Mouse (Mus musculus) layer of hippocampus, adult 18-20 months (tissue): ENCODE results near the gene Sh3tc1. TPM values are rescaled to one million over a fixed set of nuclear protein-coding genes. Genes with fewer than 3 reads are reported as not detected.

Experiments
- DNase-seq, 2 experiments: peaks; one replicate each; pipeline ENCODE4 v3.0.0; 2022; ENCODE audit warnings: low spot score in 2 of 2
- total RNA-seq, 2 experiments: library from RNA; stranded (reverse); gene quantifications; 2 replicates each; pipeline ENCODE4 v1.2.3; 2021

Sh3tc1 gene
- total RNA-seq, 2 experiments from 2014 or later: 1.5 to 2.6 TPM

DNA sequence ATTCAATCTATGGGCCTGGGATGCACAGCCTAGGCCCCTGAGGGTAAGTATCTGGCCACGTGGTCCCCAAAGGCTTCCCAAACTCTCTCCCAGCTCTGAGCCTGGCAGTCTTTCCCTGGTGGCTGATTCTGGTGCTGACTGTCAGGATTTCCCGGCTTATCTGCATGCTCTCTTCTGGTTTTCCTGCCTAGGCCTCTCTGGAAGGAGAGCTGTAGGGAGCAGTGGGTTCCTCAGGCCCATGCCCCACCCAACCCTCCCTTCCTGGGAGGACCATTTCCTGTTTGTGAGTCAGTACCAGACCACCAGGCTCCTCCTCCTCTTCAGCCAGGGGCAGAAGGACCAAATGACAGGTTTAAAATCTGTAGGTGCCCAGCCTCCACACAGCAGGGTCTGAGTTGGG is 17.1 kb downstream of the Sh3tc1 start:
- no peak for DNase-seq

DNA sequence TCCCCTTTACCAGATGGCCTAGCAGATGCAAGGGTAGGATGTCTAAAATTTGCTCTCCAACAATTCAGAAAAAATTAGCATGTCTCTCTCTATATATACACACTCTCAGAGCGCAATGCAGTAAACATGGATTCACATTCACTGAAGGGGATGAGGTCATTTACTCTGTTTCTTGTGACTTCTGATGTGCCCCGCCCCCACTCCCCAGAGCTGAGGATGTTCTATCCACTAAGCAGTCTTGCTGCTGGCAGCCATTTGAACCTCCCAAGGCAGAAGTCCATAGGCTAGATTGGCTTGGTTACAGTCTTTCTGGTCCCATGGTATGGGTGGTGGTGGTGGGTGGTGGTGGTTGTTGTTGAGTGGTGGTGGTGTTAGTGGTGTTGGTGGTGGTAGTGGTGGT is 17.9 kb downstream of the Sh3tc1 start:
- DNase-seq: no peak

DNA sequence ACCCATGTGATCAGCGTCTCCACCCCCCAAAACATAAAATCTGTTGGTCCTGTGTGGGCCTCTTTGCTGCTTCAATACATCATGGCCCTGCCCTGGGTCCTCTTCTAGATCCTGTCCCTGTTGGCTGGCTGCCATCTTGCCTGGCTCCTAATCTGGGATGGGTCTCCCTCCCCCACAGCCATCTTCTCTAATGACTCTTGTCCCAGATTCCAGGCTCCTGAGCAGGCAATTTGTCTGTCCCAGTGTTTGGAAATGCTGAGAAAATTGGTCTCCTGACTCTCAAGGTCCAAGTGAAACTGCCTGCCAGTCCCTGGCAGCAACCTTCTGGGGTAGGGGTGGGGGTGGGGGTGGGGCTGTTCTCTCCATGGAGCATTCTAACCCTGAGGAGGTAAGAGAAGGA is 19.9 kb downstream of the Sh3tc1 start:
- no peak for DNase-seq

DNA sequence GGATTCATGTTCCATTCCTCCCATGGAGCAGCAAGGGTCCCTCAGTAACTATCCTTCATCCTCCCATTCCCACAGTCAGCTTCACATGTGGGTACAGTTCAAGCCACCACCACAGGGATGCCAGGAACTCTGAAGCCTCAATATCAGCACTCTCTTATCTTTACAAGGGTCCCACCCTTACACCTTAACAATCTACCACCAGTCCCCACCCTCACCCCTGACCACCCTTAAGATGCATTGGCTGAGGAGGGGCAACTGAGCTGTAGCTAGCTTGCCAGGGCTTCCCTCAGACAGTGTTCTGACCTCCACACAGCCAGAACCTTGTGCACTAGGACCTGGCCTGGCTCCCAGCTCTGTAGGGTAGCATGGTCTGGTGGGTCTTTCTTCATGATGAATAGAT is 20.4 kb downstream of the Sh3tc1 start:
- DNase-seq: no peak

DNA sequence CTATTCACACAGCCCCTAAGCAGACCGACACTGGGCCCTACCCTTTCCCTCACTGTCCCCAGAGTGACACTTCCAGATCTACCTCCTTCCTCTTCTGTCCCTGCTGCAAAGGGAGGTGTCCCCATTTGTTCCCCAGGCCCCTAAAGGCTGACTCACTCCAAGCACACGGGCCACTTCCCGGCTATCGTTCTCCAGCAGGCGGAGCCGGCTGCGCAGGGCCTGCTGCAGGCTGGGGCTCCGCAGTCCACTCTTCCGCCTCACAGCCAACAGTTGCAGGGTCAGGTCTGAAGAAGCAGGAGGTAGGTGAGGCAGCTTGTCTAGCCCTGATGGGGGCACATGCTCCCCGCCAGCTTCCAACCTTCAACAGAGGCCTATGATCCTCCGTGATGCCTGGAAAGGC is 21.0 kb downstream of the Sh3tc1 start:
- no peak for DNase-seq

DNA sequence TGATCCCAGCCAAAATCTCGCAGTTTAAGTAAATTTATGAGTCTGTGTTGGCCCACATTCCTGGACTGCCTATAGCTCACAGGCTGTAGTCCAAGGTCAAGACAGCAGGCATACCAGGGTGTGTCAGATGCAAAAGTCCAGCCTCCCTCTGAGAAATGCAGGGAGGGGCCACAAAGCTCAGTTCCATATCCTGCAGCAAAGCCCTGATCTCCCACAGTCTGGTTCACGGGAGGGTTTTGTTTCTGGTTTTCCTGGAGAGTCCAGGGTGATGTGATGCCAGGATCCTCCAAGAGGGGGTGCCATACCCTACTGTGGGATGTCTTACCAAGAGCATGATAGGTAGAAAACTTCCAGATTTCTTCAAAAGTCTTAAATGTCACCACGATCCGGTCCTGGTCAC is 21.8 kb downstream of the Sh3tc1 start:
- peak in 1 of 2 experiments; percentile 64 for DNase-seq

DNA sequence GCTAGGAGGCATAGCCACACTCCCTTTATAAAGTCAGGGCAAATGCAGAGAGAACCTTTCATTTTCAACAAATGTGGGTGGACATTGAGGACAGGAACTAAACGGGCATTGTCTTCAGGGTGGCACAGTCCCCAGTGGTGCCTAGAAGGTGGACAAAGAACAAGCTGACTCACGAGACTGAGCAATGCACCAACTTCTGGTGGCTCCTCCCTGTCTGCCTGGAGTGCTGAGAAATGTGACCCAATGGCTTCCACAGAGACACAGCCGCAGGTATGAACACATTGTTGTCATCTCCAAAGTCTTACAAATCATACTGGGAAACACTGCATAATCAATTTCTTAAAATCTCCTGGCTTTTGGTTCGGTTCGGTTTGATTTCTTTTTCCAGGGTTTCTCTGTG is 22.3 kb downstream of the Sh3tc1 start:
- no peak for DNase-seq

DNA sequence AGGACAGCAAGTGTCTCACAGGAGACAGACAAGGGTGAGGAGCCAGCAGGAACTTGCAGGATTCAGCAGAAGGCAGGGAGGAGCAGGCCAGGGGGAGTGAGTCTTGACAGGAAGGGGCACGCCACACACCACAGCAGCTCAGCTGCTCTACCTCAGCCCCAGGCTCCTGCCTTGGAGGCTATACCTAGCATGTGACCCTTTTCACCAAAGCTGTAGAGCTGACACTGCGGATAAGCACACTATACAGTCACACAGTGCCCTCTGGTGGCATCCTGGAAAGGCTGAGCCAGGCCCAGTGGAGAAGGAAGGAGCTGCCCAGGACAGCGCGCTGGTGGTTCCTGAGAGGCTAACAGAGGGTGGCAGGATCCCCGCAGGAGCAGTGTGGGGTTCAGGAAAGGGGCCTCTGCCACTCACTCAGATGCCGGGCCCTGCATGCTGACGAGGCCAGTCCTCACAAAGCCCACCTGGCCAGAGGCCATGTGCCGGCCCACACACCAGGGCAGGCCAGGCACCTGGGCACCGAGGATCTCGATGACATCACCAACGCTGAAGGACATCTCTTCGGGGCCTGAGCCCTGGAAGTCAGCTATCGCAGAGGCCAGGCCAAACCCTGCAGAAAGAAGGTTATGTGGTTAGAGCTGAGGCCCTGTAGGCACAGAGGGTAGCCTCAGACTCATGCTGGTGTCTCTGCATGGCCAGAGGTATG is 26.0 kb downstream of the Sh3tc1 start:
- DNase-seq: peak; percentile 42 to 77

DNA sequence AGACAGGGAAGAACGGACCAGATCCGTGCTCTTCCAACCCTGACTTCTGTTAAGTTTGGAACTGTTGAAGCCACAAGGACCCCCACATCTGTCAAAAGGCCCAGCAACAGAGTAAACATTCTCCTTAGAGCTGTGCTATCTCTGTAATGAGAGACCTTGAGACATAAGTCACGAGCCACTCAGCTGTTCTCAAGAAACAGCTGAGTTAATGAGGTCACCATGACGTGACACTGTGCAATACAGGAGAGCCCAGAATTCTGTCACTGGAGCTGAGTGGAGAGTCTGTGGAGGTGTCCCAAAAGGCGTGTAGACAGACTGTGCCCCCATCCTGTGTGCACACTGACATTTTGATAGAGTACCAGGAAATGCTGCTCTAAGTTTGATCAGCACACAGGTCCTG is 27.3 kb downstream of the Sh3tc1 start:
- no peak for DNase-seq

DNA sequence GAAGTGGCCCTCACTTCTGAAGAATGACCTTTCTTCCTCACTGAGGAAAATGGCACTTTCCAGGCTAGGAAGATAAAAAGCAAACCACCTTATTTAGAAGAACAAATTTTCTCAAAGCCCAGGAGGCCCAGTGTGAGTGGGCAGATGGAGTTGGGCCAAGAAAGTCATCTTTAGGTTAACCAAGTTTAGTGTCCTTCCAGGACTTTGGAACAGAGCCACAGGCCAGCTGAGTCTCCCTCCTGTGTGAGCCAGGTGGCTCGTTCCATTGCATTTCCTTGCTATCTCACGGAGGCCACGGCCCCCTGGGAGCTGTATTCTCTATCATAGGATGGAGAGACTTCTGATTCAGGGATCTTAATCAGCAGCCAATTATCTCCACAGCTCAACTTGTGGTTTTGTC is 28.9 kb downstream of the Sh3tc1 start:
- DNase-seq: no peak

DNA sequence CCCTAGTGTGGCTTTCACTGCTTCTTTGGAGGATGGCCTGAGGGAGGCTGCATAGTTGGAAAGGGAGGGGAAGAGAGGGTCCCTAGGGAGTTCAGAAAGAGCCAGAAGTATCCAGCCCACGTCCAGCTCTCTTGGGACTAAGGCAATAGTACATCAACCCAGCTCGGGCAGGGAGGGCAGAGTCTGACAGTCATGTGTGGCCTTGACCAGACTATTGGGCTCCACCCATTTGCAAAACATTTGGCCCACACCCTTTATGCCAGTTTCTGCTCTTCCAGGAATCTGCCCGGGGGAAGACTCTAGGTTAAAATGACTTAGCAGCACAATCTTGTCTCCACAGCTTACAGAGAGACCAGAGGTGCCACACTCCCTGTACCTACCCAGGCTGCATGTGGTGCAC is 29.3 kb downstream of the Sh3tc1 start:
- no peak for DNase-seq

DNA sequence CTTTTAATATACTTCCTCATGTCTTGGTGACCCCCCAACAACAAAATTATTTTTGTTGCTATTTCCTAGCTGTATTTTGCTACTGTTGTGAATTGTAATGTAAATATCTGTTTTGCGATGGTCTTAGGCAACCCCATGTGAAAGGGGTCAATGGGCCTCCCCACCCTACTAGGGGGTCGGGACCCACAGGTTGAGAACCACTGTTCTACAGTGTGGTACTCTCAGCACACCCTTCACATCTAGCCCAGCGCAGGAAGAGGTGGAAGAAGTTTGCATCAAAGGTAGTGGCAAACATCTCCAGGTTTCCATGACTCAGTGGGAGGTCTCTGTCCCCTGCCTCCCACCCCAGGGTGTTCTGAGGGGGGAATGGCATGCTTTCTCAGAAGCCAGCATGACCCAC is 34.4 kb downstream of the Sh3tc1 start:
- no peak for DNase-seq

DNA sequence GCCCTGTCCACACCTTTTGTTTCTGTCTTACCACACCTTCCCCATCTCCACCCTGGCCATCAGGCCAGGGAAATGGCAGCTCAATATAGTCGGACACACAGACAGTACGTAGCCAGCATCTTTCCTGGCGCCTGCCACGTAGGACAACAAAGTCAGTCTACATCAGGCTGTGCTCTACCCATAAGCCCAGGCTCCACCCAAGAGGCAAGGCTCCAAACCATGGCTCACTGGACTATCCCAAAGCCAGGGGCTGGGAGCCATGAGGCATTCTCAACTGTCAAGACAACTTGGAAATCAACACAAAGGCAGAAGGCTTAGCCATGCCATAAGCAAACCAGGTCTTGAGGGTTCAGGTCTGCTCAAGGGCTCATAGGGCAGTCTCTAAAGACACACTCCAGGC is 36.0 kb downstream of the Sh3tc1 start:
- no peak for DNase-seq

DNA sequence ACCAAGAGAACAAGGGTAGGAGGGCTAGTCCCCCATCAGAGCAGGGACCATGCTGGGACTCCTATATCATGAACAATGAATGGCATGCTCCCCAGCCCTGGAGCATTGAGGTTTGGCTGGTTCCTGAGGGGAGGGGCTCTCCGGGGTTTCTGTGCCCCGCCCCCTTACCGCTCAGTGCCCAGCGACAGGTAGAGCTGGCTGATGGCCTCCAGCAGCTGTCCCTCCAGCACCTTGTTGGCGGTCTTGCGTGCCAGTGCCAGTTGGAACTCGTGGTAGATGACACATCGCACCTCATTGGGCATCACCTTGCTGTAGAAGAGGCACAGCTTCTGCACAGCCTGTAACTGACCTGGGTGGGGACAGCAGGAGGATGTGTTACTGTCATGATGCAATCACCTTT is 36.6 kb downstream of the Sh3tc1 start:
- DNase-seq: no peak

DNA sequence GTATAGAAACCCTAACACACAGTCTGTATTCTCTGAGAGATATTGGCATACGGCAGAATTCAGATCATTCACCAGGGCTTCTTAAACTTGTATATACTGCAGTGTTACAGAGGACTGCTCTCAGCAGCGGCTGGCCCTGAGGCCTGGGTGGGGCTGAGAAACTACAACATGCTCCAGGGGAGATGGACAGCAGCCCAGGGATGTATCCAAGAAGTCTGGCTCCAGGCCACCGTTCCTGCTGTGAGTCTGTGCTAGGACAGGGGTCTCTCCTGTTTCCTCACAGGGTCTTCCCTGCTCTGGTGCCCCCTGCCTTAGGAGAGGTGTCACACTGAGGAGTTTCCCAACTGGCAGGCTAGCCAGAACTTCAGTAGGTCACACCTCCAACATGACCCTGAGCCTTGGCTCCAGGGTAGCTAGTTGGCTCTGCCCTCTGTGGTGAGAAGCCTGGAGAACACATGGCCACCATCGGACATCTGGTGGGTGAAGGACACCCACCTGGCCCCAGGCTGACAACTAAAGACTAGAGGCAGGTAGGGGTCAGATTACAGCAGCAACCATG is 37.1 kb downstream of the Sh3tc1 start:
- no peak for DNase-seq

DNA sequence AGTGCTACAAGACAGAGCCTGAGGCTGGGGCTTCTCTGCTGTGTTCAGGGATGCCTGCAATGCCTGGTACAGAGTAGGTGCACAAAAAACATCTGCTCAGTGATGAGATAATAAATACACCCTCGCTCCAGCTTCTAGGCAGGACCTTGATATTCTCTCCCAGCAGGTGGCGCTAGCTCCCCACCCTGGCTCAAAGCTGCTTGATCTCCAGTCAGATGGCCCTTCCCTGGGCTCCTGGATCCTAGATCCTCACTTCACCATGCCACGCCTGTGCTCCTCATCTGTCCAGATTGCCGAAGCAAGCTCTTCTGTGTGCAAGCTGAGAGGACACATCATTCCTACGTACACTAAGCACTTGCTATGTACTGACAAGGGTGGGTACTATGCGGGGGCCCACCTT is 38.7 kb downstream of the Sh3tc1 start:
- peak; percentile 52 to 83 for DNase-seq

DNA sequence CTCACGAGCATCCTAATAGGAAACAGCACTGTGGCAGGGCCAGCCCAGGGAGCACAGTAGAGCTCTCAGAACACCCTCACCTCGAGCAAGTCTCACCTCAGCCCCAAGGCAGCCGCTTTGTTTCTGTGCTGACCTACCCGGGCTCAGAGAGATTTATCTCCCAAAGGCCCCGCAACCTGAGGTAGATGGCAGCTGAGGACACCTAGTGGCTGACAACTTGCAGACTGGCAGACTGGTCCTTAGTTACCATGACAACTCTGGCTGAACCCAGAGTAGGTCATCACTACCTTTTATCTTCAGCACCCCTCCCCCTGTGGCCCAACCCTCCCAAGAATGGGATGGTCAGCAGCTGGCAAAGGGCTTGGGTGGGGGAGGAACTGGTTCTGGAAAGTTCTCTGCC is 44.0 kb downstream of the Sh3tc1 start:
- DNase-seq: peak in 1 of 2 experiments; percentile 53

DNA sequence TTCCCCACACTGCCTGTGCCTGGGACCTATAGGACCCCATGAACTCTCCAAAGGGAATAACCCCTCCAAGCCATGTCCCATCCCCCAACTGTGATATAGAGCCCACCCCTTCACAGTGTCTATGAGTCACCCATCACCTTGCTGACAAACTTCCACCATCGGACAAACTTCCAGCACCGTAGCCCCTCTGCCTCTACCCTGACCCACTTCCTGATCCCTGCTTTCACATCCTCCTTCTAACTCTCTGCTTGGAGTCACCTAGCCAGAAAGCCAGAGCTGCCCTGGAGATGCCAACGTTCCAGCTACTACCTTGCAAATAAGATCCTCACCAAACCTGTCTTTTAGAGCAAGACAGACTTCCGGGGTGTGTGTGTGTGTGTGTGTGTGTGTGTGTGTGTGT is 46.1 kb downstream of the Sh3tc1 start:
- DNase-seq: no peak

DNA sequence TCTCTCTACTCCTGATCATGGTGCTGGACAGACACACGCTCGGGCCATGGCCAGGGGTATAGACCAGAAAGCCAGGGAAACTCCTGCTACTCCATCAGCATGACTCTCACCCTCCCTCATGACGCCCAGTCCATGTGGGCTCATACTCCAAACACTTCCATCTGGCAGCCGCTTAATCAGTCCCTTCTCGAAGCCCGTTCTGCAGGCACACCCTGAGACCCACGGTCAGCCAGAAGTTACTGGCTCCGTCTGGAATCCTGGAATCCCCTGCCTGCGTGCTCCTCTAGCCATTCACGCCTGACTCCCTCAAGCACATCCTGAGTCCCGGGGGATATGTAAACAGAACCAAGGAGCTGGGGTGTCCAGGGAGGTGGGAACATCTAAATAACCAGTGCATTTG is 48.5 kb downstream of the Sh3tc1 start:
- DNase-seq: no peak

DNA sequence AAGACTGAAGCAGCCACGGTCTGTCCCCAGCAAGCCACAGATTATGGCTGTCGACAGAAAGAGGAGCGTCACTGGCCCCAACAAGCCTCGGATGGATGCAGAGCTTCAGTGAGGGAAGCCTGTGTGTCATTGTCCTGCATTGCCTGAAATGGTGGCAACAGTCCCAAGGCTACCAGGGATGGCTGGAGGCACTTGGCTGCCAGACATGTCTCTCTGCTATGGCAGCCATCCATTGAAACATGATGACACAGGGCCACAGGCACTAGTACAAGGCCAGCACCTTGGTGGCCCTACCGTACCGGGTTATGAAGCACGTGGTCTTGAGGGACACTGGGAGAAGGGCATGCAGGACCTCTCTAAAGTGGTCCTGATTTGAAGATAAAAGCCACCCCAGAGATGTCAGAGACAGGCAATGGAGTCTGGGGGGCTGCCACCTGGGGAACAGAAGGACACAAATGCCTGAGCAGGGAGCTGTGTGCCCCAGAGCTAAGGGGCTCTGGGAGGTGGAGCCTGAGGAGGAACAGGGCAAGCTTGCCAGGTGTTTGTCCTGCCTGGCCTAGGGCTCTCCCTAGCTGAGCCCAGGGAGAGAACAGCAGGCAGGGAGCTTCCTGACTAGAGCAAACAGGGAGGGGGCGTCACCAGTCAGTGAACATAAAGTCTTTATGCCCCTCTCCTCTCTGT is 49.2 kb downstream of the Sh3tc1 start:
- no peak for DNase-seq

DNA sequence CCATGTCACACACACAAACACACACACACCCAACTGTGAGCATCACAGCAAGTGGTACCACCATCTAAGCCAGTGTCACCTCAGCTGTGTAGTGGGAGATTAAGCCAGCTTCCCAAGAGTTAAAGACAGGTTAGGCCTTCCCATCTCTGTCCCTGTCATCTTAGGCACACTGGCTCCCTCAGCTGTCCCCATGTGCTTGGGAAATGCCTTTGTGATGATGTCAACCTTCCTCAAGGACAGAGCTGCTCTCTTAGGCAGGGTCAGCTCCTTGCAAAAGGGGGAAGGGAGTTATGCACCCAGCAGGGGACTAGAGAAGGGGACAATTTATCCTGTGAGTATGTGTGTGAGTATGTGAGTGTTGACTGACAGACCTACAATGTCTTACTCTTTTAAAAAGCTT is 50.4 kb downstream of the Sh3tc1 start:
- DNase-seq: no peak

DNA sequence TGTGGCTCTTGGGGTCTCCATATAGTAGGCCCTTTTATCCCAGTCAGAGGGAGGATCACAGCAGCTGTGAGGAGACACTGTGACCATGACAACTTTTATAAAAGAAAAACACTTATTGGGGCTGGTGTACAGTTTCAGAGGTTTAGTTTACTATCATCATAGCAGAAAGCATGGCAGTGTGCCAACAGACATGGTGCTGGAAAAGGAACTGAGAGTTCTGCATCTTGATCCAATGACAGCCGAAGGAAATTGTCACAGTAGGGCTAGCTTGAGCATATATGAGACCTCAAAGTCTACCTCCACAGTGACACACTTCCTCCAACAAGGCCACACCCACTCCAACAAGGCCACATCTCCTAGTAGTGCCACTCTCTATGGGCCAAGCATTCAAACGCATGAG is 50.9 kb downstream of the Sh3tc1 start:
- DNase-seq: no peak

DNA sequence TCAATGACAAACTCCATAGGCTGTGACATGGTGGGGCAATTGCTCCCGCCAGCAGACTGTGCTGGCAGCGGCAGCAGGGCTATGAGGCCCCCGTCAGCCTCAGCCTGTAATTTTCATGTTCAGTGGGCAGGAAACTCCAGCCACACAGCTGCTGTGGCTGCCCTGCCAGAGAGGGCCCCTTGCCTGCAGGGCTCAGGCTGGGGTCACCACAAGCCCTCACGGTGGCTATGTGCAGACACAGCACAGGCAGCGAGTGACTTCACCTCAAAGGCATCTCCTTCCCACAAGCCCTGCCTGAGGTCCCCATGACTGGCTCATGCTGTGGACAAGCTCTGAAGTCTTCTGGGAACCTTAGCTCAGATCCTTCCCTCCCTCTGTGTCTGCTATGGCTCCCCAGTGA is 52.7 kb downstream of the Sh3tc1 start:
- DNase-seq: no peak
